Mouse (Mus musculus) frontal cortex, postnatal 14 days (tissue): ENCODE data around the gene Tex48.
A peak's percentile ranks its signal among the peaks of the same experiment; 100 is the strongest.

Experiments
- DNase-seq, 2 experiments: peaks; one replicate each; pipeline ENCODE4 v3.0.0; 2022; ENCODE audit warnings: low spot score in 2 of 2

The Tex48 gene

DNA sequence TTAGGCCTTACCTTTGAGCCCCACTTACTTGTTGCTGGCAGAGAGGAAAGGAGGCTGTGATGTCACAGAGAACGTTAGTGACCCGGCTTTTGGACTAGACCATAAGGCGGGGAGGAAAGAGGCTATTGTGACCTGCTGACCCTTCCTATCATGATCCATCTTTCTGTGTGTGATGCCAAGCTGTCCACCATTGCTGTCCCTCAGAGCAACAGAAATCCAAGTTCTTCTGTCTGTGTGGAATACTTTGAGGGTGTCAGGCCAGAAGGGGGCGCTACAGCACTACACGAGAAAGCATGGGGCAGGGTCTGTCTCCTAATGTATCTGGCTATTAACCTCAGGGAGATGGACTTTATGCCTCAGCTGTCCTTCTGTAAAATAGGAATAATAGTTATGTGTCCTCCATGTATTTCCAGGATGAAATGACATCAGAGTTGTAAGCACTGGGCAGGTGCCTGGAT is at the start of gene Tex48:
Gene Tex48, minus strand, starts transcription at position 51 of the 458 bp plus-strand sequence.
- DNase-seq: no peak

DNA sequence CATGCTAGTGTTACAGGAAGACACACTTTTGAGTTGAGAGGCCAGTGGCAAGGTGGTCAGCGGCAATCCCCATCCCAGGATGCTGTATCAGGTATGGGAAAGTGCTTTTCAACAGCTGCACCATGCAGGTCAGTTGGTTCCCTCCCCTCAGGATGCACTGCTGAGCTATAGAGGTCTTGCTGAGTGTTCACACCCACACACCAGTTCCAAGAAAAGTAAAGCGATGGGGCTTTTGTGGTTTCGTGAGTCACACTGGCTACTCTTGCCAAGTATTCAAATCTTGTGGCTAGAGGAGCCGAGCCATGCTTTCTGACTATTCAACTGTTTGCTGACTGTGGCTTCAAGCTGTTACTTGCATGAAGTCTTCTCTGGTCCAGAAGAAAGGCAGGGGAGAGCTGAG is 46.0 kb upstream of the Tex48 start:
- DNase-seq: peak; percentile 31 to 32

- no peak for DNase-seq
Observed at GRCm38 (mm10) chr4:63665738-63666137, 43.5 kb upstream of the Tex48 start.

DNA sequence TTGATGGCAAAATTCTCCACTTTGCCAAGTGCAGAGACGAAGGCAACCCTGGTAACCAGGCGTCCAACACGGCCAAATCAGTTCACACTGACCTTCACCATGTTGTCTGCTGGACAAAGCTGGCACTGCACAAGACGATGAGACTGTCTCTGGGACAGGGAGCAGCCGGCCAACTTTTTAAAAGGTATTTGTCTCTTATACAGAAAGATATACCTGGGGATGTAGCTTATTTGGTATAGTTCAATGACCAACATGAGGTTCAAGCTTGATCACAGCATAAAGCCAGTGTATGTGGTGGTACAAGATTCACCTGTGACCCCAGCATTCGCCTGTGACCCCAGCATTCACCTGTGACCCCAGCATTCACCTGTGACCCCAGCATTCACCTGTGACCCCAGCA is 41.1 kb upstream of the Tex48 start, which contains the start of gene Gm11214:
Gene Gm11214, minus strand, starts transcription at position 101 of the 400 bp plus-strand sequence.
- no peak for DNase-seq

- no peak for DNase-seq
Observed at GRCm38 (mm10) chr4:63661857-63662256, 39.6 kb upstream of the Tex48 start.

GRCm38 (mm10) chr4:63661426-63661825 is 39.2 kb upstream of the Tex48 start:
- no peak for DNase-seq

- no peak for DNase-seq
Observed at GRCm38 (mm10) chr4:63659775-63660174, 37.5 kb upstream of the Tex48 start.

DNA sequence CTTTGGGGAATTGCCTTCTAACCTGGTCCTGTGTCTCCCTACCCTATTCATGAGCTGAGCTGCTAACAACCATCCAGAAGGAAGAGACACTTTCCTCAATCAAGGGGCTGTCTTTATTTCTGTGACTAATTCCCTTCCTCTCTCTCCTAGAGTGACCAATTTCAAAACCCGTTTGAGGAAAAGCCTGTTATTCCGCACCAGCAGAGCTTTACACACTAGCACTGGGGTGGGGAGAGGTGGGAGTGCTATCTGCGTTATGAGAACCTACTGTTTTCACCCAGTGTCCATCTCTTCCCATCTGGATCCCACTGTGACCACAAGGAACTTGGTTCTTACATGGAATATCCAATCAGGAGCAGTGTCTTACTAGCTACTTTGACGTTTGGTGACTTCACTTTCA is 36.9 kb upstream of the Tex48 start:
- no peak for DNase-seq

DNA sequence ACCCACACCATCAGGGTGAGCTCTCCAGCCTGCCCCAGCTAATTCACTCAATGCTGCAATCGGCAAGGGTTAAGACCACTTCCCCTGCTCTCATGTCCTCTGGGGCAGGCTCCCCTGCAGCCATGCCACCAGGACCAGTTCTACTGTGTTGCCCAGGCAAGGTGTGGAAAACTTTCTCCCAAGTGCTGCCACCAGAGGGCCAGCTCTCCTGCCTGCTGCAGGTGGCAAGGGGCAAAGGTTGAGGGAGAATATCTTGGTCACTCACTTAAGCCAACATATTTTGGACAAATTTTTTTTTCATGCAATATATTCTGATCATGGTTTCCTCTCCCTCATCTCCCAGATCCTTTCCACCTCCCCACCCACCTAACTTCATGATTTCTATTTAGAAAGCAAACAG is 32.2 kb upstream of the Tex48 start:
- no peak for DNase-seq

- DNase-seq: no peak
Observed at GRCm38 (mm10) chr4:63643956-63644726, 21.9 kb upstream of the Tex48 start.

GRCm38 (mm10) chr4:63639842-63640241 is 17.6 kb upstream of the Tex48 start:
- no peak for DNase-seq

GRCm38 (mm10) chr4:63638603-63639002 is 16.4 kb upstream of the Tex48 start:
- DNase-seq: no peak

DNA sequence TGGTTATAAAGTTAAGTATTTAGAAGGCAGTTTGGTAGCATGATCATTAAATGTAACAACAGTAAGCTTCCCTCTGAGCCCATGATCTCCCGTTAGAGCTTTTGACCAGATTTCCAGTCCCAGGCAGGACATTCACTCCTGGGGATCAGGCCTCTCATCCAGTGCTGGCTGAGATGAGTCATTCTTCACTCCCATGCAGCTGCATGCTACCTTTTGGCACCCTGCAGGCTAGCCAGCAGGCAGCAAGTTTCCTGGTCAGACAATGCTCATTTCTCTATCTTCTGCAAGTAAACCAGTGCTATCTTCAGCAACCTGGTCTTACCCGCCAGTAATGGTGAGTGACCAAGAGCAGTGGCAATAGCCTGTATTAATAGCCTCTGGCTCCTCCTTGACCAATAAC is 11.0 kb upstream of the Tex48 start:
- DNase-seq: no peak

DNA sequence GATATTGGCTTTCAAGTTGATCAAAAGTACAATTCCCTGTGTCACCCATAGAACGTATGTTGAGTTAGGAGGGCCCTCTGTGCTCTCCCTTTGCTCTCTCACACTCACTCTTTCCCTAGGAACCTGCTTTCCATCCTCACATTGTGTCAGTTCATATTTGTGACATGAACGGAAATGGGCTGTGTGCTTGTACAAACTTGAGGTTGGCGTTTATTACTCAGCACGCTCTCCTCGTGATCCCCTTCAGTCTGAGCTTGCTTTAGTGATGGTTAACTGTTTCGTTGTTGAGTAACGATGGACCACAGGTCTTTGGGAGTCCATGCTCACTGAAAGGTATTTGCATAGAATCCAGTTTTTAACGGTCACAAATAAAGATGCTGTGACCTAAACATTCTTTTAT is 4.9 kb upstream of the Tex48 start:
- DNase-seq: no peak

DNA sequence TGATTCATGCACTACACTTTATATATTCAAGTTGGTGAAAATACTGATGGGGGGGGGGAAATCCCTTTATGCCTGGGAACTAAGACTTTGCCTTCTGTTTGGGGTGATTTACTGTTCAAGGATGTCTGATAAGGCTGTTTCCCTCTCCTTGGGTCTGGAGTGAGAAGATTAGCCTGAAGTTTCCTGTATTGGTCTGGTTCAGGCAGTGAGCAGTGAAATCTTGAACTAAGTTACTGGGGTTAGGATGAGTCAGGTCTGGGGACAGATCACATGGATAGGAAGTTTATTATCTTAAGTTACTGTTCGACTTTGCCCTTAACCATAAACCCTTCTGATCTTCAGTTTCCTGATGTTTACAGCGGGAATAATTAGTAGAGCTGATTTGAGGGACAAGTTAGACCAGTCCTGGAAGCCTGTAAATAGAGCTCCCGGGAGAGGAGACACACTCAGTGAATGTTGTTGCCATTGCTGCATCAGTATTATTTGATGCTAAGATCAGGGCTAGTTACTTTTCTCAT is 3.4 kb upstream of the Tex48 start:
- no peak for DNase-seq

GRCm38 (mm10) chr4:63621861-63622260 is 367 bp downstream of the Tex48 start:
- DNase-seq: no peak

GRCm38 (mm10) chr4:63608391-63608790 is 13.8 kb downstream of the Tex48 start:
- DNase-seq: no peak

- DNase-seq: no peak
Observed at GRCm38 (mm10) chr4:63605968-63606367, 16.3 kb downstream of the Tex48 start.

GRCm38 (mm10) chr4:63605545-63605944 is 16.7 kb downstream of the Tex48 start:
- no peak for DNase-seq

GRCm38 (mm10) chr4:63604945-63605344 is 17.3 kb downstream of the Tex48 start, which contains the start of gene Gm11213:
Gm11213 (minus strand) TSS chr4:63605261.
- no peak for DNase-seq

DNA sequence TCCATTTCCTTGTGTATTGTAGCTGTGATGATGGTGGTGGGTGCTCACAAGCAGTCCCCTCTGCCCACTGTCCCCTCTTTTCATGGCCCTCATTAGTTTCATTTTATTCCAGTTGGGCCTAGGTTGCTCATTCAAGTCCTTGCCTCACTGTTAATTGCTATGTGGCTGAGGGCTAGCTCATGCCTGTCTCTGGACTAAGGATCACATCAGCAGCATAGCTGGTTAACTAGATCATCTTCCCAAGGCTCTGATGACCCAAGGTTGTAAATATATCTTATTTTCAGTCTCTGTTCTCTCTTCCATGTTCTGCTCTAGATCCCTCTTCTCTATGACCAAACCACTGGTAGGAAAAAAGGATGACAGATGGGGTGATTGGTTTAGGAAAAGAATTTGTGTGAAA is 21.0 kb downstream of the Tex48 start:
- DNase-seq: no peak

DNA sequence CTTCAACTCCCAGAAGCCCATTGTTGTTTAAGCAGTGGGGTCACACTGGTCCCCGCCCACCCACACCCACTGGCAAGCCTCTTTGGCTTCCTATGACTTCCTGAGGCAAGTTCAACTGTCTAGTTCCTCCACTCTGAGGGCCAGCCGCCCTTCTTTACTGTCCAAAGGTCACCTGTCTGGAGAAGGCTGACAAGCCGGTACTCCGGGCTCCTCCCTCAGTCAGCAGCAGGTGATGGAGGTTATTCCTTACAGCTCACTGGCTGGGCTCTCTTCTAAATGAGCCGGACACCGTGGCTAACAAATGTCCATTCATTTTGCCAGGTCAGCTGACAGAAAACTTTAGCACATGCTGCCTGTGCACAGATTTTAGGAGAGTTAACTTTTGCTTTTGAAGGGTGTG is 21.4 kb downstream of the Tex48 start:
- DNase-seq: no peak

- no peak for DNase-seq
Observed at GRCm38 (mm10) chr4:63596010-63596409, 26.2 kb downstream of the Tex48 start.
